12 mouse cellular contexts compared by ENCODE assay signal in the genomic region with DNA sequence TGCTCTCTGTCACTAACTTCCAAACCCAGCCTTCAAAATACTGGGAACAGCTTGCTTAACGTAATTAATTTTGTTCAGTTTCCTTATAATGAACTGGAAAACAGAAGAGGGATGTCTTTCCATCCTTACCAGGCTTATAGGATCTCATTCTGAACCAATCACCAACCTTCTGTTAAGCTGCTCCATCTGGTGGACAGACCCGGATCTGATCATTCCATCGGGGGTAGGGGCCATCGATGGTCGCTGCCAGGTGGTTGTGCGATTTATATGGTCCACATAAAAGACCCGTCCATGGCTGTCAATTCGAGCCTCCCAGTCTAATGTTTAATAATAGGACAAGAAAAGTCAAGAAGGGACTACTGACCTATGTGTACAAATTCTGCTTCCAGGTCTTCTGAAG.
A peak's percentile ranks its signal among the peaks of the same experiment; 100 is the strongest.
DNase-seq lines count a peak whose midpoint lies in the region; ATAC-seq and TF ChIP-seq lines count a peak whose summit lies in the region.
"Had no signal": no experiment of that assay in that cellular context is flagged by ENCODE, and none has a peak within 500 bp of the region (broad histone marks: within the 10 kb centered on the region; RNA-seq: fewer than 3 reads in every experiment).

No protein-coding gene starts in this region.

- WGBS in forebrain, embryonic 12.5 days = 36% methylated on average over 8 of the region's 8 CpGs
- WGBS in forebrain, embryonic 14.5 days = 37% methylated on average over 8 of the region's 8 CpGs

- intact Hi-C loops in left cerebral cortex, adult 2 months (cut with DNase I) = no loop called here
- intact Hi-C loops in left cerebral cortex, postnatal 14 days (cut with DNase I) = no loop called here

- in situ Hi-C loops in Patski (cut with MboI; ENCODE audit: low pct_unique_long_range_greater_than_20kb) = no loop called here

- no peak for ATAC-seq in Patski
- ATAC-seq in forebrain, embryonic 12.5 days (ENCODE audit: low FRiP score) = no peak
- no peak for ATAC-seq in forebrain, embryonic 14.5 days
- ATAC-seq: forebrain, postnatal 0 days had no signal

- no peak overlapping the region for H3K4me3 ChIP-seq in left cerebral cortex, adult 2 months
- no peak overlapping the region for H3K4me3 ChIP-seq in forebrain, embryonic 12.5 days (replicated peaks)
- H3K4me3 ChIP-seq in forebrain, embryonic 14.5 days (ENCODE audit: low read depth, low read length) = no peak overlapping the region
- H3K4me3 ChIP-seq: embryonic facial prominence, embryonic 13.5 days; hindbrain, embryonic 13.5 days; limb, embryonic 13.5 days had no signal

- CTCF ChIA-PET in Patski (lab: Charles Lee) = interaction anchor here (1.6 kb wide), 1 partner anchor 10 kb away, joined by 6 read pairs; no protein-coding TSS in a partner anchor

- H3K27me3 ChIP-seq in Patski = peaks cover 14% of the 10 kb centered on the region
- no peaks in the 10 kb centered on the region for H3K27me3 ChIP-seq in forebrain, embryonic 12.5 days
- H3K27me3 ChIP-seq in forebrain, embryonic 14.5 days (replicated peaks; ENCODE audit: control insufficient read depth, insufficient read depth, low read length) = no peaks in the 10 kb centered on the region
- H3K27me3 ChIP-seq: embryonic facial prominence, embryonic 13.5 days; hindbrain, embryonic 13.5 days; limb, embryonic 13.5 days had no signal

- no peak overlapping the region for H3K9ac ChIP-seq in forebrain, embryonic 12.5 days
- no peak overlapping the region for H3K9ac ChIP-seq in forebrain, embryonic 14.5 days (ENCODE audit: low read length)
- H3K9ac ChIP-seq: embryonic facial prominence, embryonic 13.5 days; forebrain, postnatal 0 days; hindbrain, embryonic 13.5 days; limb, embryonic 13.5 days had no signal

- peak; percentile 23 for TF ChIP-seq CTCF in left cerebral cortex, adult 2 months (IDR thresholded peaks at IDR 0.05)
- peak; percentile 27 for TF ChIP-seq CTCF in Patski (IDR thresholded peaks at IDR 0.05)

- POLR2A ChIA-PET in Patski (lab: Charles Lee) = no interaction called here

- H3K9me3 ChIP-seq in forebrain, embryonic 12.5 days = no peaks in the 10 kb centered on the region
- H3K9me3 ChIP-seq in forebrain, embryonic 14.5 days (replicated peaks; ENCODE audit: control insufficient read depth, low read length) = no peaks in the 10 kb centered on the region
- H3K9me3 ChIP-seq: embryonic facial prominence, embryonic 13.5 days; hindbrain, embryonic 13.5 days; limb, embryonic 13.5 days had no signal

- no peaks in the 10 kb centered on the region for H3K4me1 ChIP-seq in forebrain, embryonic 12.5 days
- no peaks in the 10 kb centered on the region for H3K4me1 ChIP-seq in forebrain, embryonic 14.5 days (ENCODE audit: control insufficient read depth, insufficient read depth, low read length)
- H3K4me1 ChIP-seq: embryonic facial prominence, embryonic 13.5 days; hindbrain, embryonic 13.5 days; limb, embryonic 13.5 days had no signal

- no peaks in the 10 kb centered on the region for H3K36me3 ChIP-seq in forebrain, embryonic 12.5 days (replicated peaks)
- peaks cover 6% of the 10 kb centered on the region; the same call in 1 of the 2 replicates for H3K36me3 ChIP-seq in forebrain, embryonic 14.5 days (ENCODE audit: control insufficient read depth, insufficient read depth, low read length)
- H3K36me3 ChIP-seq: embryonic facial prominence, embryonic 13.5 days; limb, embryonic 13.5 days had no signal

- H3K4me2 ChIP-seq in forebrain, embryonic 12.5 days = no peak overlapping the region
- H3K4me2 ChIP-seq in forebrain, embryonic 14.5 days (ENCODE audit: low read length) = no peak overlapping the region
- H3K4me2 ChIP-seq: embryonic facial prominence, embryonic 13.5 days; hindbrain, embryonic 13.5 days; limb, embryonic 13.5 days had no signal

- no peak overlapping the region for H3K27ac ChIP-seq in left cerebral cortex, adult 2 months
- H3K27ac ChIP-seq in forebrain, embryonic 12.5 days = no peak overlapping the region
- no peak overlapping the region for H3K27ac ChIP-seq in forebrain, embryonic 14.5 days (ENCODE audit: low read depth, low read length)
- H3K27ac ChIP-seq: embryonic facial prominence, embryonic 13.5 days; hindbrain, embryonic 13.5 days; limb, embryonic 13.5 days had no signal

- DNase-seq in embryo, embryonic 10.5 days (ENCODE audit: low spot score) = peak; percentile 8
- no peak for DNase-seq in embryo, embryonic 10 days (ENCODE audit: low spot score)
- DNase-seq in left cerebral cortex, adult 2 months (ENCODE audit: extremely low spot score in 1 of 2, low spot score in 2 of 2) = no peak
- no peak for DNase-seq in left cerebral cortex, postnatal 14 days (ENCODE audit: low spot score in 2 of 2)
- DNase-seq in 416B (ENCODE audit: low read depth) (peak; percentile 15), Patski (ENCODE audit: low read depth, low spot score) (no peak)
- no peak for DNase-seq in forebrain, embryonic 14.5 days (ENCODE audit: low spot score)
- DNase-seq: forebrain, postnatal 0 days had no signal

Comparison
In these comparisons a context has a peak if more than half of its experiments do, and no peak if none do; other contexts are left out.
1. DNase-seq: peak in embryo, embryonic 10.5 days (single experiment) and 416B (single experiment); none in embryo, embryonic 10 days (single experiment), left cerebral cortex, adult 2 months (0 of 2), left cerebral cortex, postnatal 14 days (0 of 2), Patski (single experiment) and forebrain, embryonic 14.5 days (single experiment).